Mouse (Mus musculus): ENCODE measurements around the gene Col16a1. TPM values are rescaled to one million over a fixed set of nuclear protein-coding genes. Genes with fewer than 3 reads are reported as not detected.

Gene Col16a1
- polyA plus RNA-seq, 1 experiment from 2014 or later = 9.9 TPM

DNA sequence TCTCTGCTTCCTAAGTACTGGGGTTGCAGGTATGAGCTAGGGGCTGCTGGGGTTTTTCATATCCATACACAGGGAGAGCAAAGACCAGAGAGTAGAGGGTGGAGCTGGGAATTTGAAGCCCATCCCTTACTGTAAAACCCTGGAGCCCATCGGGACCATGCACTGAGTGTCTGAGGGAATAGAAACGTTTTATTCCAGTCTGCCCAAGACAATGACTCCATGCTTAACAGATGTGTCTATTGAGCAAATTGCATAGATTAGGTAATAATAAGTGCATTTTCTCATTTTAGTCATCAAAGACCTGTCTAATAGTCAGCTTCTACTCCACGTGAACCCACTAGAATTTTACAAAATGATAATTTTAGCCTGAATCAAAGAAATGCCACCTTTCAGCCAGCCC, 22.9 kb downstream of the Col16a1 start:
- H3K36me3 ChIP-seq (ENCODE audit: control insufficient read depth, insufficient read depth, low read length) = no peaks in the 10 kb centered on the region
- no peaks in the 10 kb centered on the region for H3K9me3 ChIP-seq (ENCODE audit: control insufficient read depth, low read length)
- no peak for DNase-seq (ENCODE audit: low spot score)
- H3K27ac ChIP-seq (ENCODE audit: low read depth, low read length) = no peak overlapping the region
- no peaks in the 10 kb centered on the region for H3K4me1 ChIP-seq (replicated peaks; ENCODE audit: control insufficient read depth, insufficient read depth, low read length)
- H3K4me3 ChIP-seq (ENCODE audit: low read depth, low read length) = no peak overlapping the region
- 76% methylated on average over 3 of the region's 3 CpGs for WGBS
- ATAC-seq (ENCODE audit: low FRiP score) = no peak
- no peak overlapping the region for H3K4me2 ChIP-seq (replicated peaks; ENCODE audit: low read depth, low read length)
- H3K27me3 ChIP-seq (ENCODE audit: control insufficient read depth, insufficient read depth, low read length) = no peaks in the 10 kb centered on the region
- H3K9ac ChIP-seq (ENCODE audit: low read depth, low read length) = no peak overlapping the region

DNA sequence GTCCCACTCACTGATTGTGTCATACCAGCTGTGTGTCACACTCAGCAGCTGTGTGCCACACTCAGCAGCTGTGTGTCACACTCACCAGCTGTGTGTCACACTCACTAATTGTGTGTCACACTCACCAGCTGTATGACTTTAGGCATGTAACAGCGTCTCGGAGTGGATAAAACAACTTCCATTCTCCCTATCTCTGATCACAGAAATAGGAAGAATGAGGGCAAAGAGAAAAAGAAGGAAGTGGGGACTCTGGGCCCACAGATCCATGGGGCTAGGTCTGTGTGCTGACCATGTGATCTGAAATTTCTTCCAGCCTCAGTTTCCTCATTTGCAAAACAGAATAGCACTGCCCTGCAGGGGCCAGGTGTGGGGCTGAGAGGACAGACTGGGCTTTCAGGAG, 24.1 kb downstream of the Col16a1 start:
- WGBS = 95% methylated on average over 2 of the region's 2 CpGs
- Histone ChIP-seq H3K27ac (ENCODE audit: low read depth, low read length) (no peak overlapping the region), H3K4me3 (ENCODE audit: low read depth, low read length) (no peak overlapping the region), H3K9me3 (ENCODE audit: control insufficient read depth, low read length) (no peaks in the 10 kb centered on the region), H3K9ac (ENCODE audit: low read depth, low read length) (no peak overlapping the region), H3K27me3 (ENCODE audit: control insufficient read depth, insufficient read depth, low read length) (no peaks in the 10 kb centered on the region), H3K4me2 (replicated peaks; ENCODE audit: low read depth, low read length) (no peak overlapping the region), H3K36me3 (ENCODE audit: control insufficient read depth, insufficient read depth, low read length) (no peaks in the 10 kb centered on the region), H3K4me1 (replicated peaks; ENCODE audit: control insufficient read depth, insufficient read depth, low read length) (peaks cover 2% of the 10 kb centered on the region; the same call in 1 of the 2 replicates)
- ATAC-seq (ENCODE audit: low FRiP score) (no peak), DNase-seq (ENCODE audit: low spot score) (no peak)

DNA sequence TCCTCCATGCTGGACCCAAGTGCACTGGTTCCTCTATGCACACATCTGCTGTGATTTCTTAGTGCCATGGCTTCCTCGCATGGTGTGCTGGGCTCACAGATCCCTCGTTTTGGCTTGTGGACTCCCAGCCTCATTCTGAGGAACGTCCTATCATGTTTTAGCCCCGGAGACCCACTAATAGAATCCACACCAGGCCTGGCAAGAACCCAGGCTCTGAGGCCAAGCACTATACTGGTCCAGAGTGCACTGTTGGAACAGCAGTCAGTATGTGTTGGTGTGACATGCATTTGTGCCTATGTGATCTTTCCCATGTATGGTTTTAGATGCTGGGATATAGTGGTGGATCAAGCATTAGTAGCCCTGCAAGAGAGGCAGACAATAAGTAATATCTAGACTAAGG, 25.7 kb downstream of the Col16a1 start:
- no peak overlapping the region for H3K9ac ChIP-seq (ENCODE audit: low read depth, low read length)
- H3K9me3 ChIP-seq (ENCODE audit: control insufficient read depth, low read length) = no peaks in the 10 kb centered on the region
- DNase-seq (ENCODE audit: low spot score) (no peak), ATAC-seq (ENCODE audit: low FRiP score) (no peak)
- H3K27ac ChIP-seq (ENCODE audit: low read depth, low read length) = no peak overlapping the region
- 85% methylated on average over 4 of the region's 4 CpGs for WGBS
- no peak overlapping the region for H3K4me2 ChIP-seq (replicated peaks; ENCODE audit: low read depth, low read length)
- no peaks in the 10 kb centered on the region for H3K36me3 ChIP-seq (ENCODE audit: control insufficient read depth, insufficient read depth, low read length)
- H3K4me3 ChIP-seq (ENCODE audit: low read depth, low read length) = no peak overlapping the region
- H3K4me1 ChIP-seq (replicated peaks; ENCODE audit: control insufficient read depth, insufficient read depth, low read length) = peaks cover 2% of the 10 kb centered on the region; the same call in 1 of the 2 replicates
- H3K27me3 ChIP-seq (ENCODE audit: control insufficient read depth, insufficient read depth, low read length) = no peaks in the 10 kb centered on the region

DNA sequence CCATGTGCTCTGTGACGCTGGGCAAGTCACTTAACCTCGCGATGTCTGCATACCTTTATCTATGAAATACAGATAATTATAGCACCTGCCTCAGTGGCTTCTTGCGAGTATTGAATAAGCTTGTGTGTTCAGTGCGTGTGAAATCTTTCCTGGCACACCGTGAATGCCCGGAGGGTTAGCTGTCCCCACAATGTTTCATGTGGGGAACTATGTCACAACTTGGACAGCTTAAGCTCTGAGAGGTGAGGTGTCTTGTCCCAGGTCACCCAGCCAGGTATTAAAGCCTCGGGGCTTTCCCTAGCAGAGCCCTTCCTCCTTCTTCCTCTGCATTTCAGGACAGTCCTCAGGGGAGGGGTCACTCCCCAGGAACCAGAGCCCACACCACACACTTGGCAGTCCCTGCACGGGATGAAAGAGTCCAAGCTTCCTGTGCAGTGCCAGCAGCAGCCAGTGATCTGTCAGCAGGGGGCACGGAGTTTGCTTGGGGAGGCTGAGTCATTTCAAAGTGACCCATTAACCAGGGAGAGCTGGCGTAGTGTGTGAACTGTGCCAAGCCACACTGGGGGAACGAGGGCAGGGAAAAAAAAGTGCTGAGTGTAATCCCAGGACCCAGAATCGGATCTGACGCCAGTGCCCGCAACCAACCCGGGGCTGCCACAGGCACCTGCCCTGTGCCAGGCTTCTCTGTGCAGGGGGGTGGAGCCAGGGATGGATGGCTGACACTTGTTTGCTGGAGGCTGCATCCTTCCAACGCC, 27.3 kb downstream of the Col16a1 start:
- H3K4me3 ChIP-seq (ENCODE audit: low read depth, low read length) = no peak overlapping the region
- 76% methylated on average over 17 of the region's 17 CpGs for WGBS
- H3K27ac ChIP-seq (ENCODE audit: low read depth, low read length) = no peak overlapping the region
- ATAC-seq (ENCODE audit: low FRiP score) (no peak), DNase-seq (ENCODE audit: low spot score) (no peak)
- H3K27me3 ChIP-seq (ENCODE audit: control insufficient read depth, insufficient read depth, low read length) = no peaks in the 10 kb centered on the region
- no peaks in the 10 kb centered on the region for H3K36me3 ChIP-seq (ENCODE audit: control insufficient read depth, insufficient read depth, low read length)
- peaks cover 2% of the 10 kb centered on the region; the same call in 1 of the 2 replicates for H3K4me1 ChIP-seq (replicated peaks; ENCODE audit: control insufficient read depth, insufficient read depth, low read length)
- H3K9ac ChIP-seq (ENCODE audit: low read depth, low read length) = no peak overlapping the region
- H3K9me3 ChIP-seq (ENCODE audit: control insufficient read depth, low read length) = no peaks in the 10 kb centered on the region
- H3K4me2 ChIP-seq (replicated peaks; ENCODE audit: low read depth, low read length) = no peak overlapping the region

GRCm38 (mm10) chr4:130076856-130077255, 29.2 kb downstream of the Col16a1 start:
- H3K9me3 ChIP-seq (ENCODE audit: control insufficient read depth, low read length) = no peaks in the 10 kb centered on the region
- DNase-seq (ENCODE audit: low spot score) = no peak
- H3K27me3 ChIP-seq (ENCODE audit: control insufficient read depth, insufficient read depth, low read length) = no peaks in the 10 kb centered on the region
- no peak for ATAC-seq (ENCODE audit: low FRiP score)
- H3K4me1 ChIP-seq (replicated peaks; ENCODE audit: control insufficient read depth, insufficient read depth, low read length) = peaks cover 2% of the 10 kb centered on the region; the same call in 1 of the 2 replicates
- 41% methylated on average over 8 of the region's 8 CpGs for WGBS
- no peak overlapping the region for H3K9ac ChIP-seq (ENCODE audit: low read depth, low read length)
- no peaks in the 10 kb centered on the region for H3K36me3 ChIP-seq (ENCODE audit: control insufficient read depth, insufficient read depth, low read length)
- H3K4me2 ChIP-seq (replicated peaks; ENCODE audit: low read depth, low read length) = no peak overlapping the region
- H3K27ac ChIP-seq (ENCODE audit: low read depth, low read length) = no peak overlapping the region
- H3K4me3 ChIP-seq (ENCODE audit: low read depth, low read length) = no peak overlapping the region

GRCm38 (mm10) chr4:130078816-130079485, 31.3 kb downstream of the Col16a1 start:
- H3K4me1 ChIP-seq (replicated peaks; ENCODE audit: control insufficient read depth, insufficient read depth, low read length) = peaks cover 2% of the 10 kb centered on the region; the same call in 1 of the 2 replicates
- no peaks in the 10 kb centered on the region for H3K36me3 ChIP-seq (ENCODE audit: control insufficient read depth, insufficient read depth, low read length)
- H3K27ac ChIP-seq (ENCODE audit: low read depth, low read length) = no peak overlapping the region
- ATAC-seq (ENCODE audit: low FRiP score) (no peak), DNase-seq (ENCODE audit: low spot score) (no peak)
- H3K9me3 ChIP-seq (ENCODE audit: control insufficient read depth, low read length) = no peaks in the 10 kb centered on the region
- H3K4me2 ChIP-seq (replicated peaks; ENCODE audit: low read depth, low read length) = no peak overlapping the region
- H3K4me3 ChIP-seq (ENCODE audit: low read depth, low read length) = no peak overlapping the region
- WGBS = 69% methylated on average over 17 of the region's 17 CpGs
- H3K9ac ChIP-seq (ENCODE audit: low read depth, low read length) = no peak overlapping the region
- H3K27me3 ChIP-seq (ENCODE audit: control insufficient read depth, insufficient read depth, low read length) = no peaks in the 10 kb centered on the region

GRCm38 (mm10) chr4:130079521-130079920, 31.9 kb downstream of the Col16a1 start:
- H3K4me2 ChIP-seq (replicated peaks; ENCODE audit: low read depth, low read length) = no peak overlapping the region
- no peak overlapping the region for H3K4me3 ChIP-seq (ENCODE audit: low read depth, low read length)
- H3K27me3 ChIP-seq (ENCODE audit: control insufficient read depth, insufficient read depth, low read length) = no peaks in the 10 kb centered on the region
- no peaks in the 10 kb centered on the region for H3K36me3 ChIP-seq (ENCODE audit: control insufficient read depth, insufficient read depth, low read length)
- peaks cover 2% of the 10 kb centered on the region; the same call in 1 of the 2 replicates for H3K4me1 ChIP-seq (replicated peaks; ENCODE audit: control insufficient read depth, insufficient read depth, low read length)
- 42% methylated on average over 3 of the region's 3 CpGs for WGBS
- ATAC-seq (ENCODE audit: low FRiP score) (no peak), DNase-seq (ENCODE audit: low spot score) (no peak)
- no peak overlapping the region for H3K27ac ChIP-seq (ENCODE audit: low read depth, low read length)
- H3K9me3 ChIP-seq (ENCODE audit: control insufficient read depth, low read length) = no peaks in the 10 kb centered on the region
- H3K9ac ChIP-seq (ENCODE audit: low read depth, low read length) = no peak overlapping the region

GRCm38 (mm10) chr4:130081345-130082190, 33.9 kb downstream of the Col16a1 start:
- Histone ChIP-seq H3K4me1 (replicated peaks; ENCODE audit: control insufficient read depth, insufficient read depth, low read length) (no peaks in the 10 kb centered on the region; the same call in 1 of the 2 replicates), H3K4me2 (replicated peaks; ENCODE audit: low read depth, low read length) (no peak overlapping the region), H3K9me3 (ENCODE audit: control insufficient read depth, low read length) (no peaks in the 10 kb centered on the region), H3K36me3 (ENCODE audit: control insufficient read depth, insufficient read depth, low read length) (no peaks in the 10 kb centered on the region), H3K9ac (ENCODE audit: low read depth, low read length) (no peak overlapping the region), H3K4me3 (ENCODE audit: low read depth, low read length) (no peak overlapping the region), H3K27ac (ENCODE audit: low read depth, low read length) (no peak overlapping the region), H3K27me3 (ENCODE audit: control insufficient read depth, insufficient read depth, low read length) (no peaks in the 10 kb centered on the region)
- no peak for DNase-seq (ENCODE audit: low spot score)
- ATAC-seq (ENCODE audit: low FRiP score) = no peak
- WGBS = 78% methylated on average over 19 of the region's 19 CpGs
